Mouse (Mus musculus): ENCODE results near the gene Alox5ap. TPM values are rescaled to one million over a fixed set of nuclear protein-coding genes. Genes with fewer than 3 reads are reported as not detected.
A peak's percentile ranks its signal among the peaks of the same experiment; 100 is the strongest.

Gene Alox5ap
- polyA plus RNA-seq, 1 experiment from 2014 or later = 9.5 TPM

GRCm38 (mm10) chr5:149272535-149272934, 8.0 kb downstream of the Alox5ap start:
- H3K9ac ChIP-seq = no peak overlapping the region
- WGBS = 82% methylated on average over 4 of the region's 4 CpGs
- H3K4me1 ChIP-seq (replicated peaks; ENCODE audit: control insufficient read depth, insufficient read depth, low read length) = no peaks in the 10 kb centered on the region
- H3K36me3 ChIP-seq (replicated peaks; ENCODE audit: control insufficient read depth, insufficient read depth) = no peaks in the 10 kb centered on the region
- DNase-seq (ENCODE audit: low spot score) = no peak
- H3K4me2 ChIP-seq (replicated peaks) = no peak overlapping the region
- H3K4me3 ChIP-seq (replicated peaks; ENCODE audit: low read length) = no peak overlapping the region
- no peak overlapping the region for H3K27ac ChIP-seq
- no peak for ATAC-seq (ENCODE audit: low FRiP score)
- 0 out of 2 replicates have a peak, but pooled peaks cover 4% of the 10 kb centered on the region for H3K9me3 ChIP-seq (ENCODE audit: control insufficient read depth, low read length)
- no peaks in the 10 kb centered on the region for H3K27me3 ChIP-seq (ENCODE audit: control insufficient read depth, insufficient read depth, low read length)

GRCm38 (mm10) chr5:149274390-149275104, 10.0 kb downstream of the Alox5ap start:
- H3K27ac ChIP-seq = no peak overlapping the region
- 0 out of 2 replicates have a peak, but pooled peaks cover 4% of the 10 kb centered on the region for H3K9me3 ChIP-seq (ENCODE audit: control insufficient read depth, low read length)
- no peak for ATAC-seq (ENCODE audit: low FRiP score)
- no peaks in the 10 kb centered on the region for H3K27me3 ChIP-seq (ENCODE audit: control insufficient read depth, insufficient read depth, low read length)
- H3K36me3 ChIP-seq (replicated peaks; ENCODE audit: control insufficient read depth, insufficient read depth) = no peaks in the 10 kb centered on the region
- H3K9ac ChIP-seq = no peak overlapping the region
- peaks cover 6% of the 10 kb centered on the region; the same call in 1 of the 2 replicates for H3K4me1 ChIP-seq (replicated peaks; ENCODE audit: control insufficient read depth, insufficient read depth, low read length)
- no peak overlapping the region for H3K4me2 ChIP-seq (replicated peaks)
- H3K4me3 ChIP-seq (replicated peaks; ENCODE audit: low read length) = no peak overlapping the region
- 89% methylated on average over 15 of the region's 15 CpGs for WGBS
- DNase-seq (ENCODE audit: low spot score) = no peak

GRCm38 (mm10) chr5:149275105-149275494, 10.5 kb downstream of the Alox5ap start:
- no peak overlapping the region for H3K4me3 ChIP-seq (replicated peaks; ENCODE audit: low read length)
- no peak overlapping the region for H3K4me2 ChIP-seq (replicated peaks)
- no peak overlapping the region for H3K27ac ChIP-seq
- DNase-seq (ENCODE audit: low spot score) = no peak
- H3K36me3 ChIP-seq (replicated peaks; ENCODE audit: control insufficient read depth, insufficient read depth) = no peaks in the 10 kb centered on the region
- 79% methylated on average over 1 of the region's 1 CpGs for WGBS
- 0 out of 2 replicates have a peak, but pooled peaks cover 4% of the 10 kb centered on the region for H3K9me3 ChIP-seq (ENCODE audit: control insufficient read depth, low read length)
- H3K4me1 ChIP-seq (replicated peaks; ENCODE audit: control insufficient read depth, insufficient read depth, low read length) = peaks cover 6% of the 10 kb centered on the region; the same call in 1 of the 2 replicates
- H3K9ac ChIP-seq = no peak overlapping the region
- H3K27me3 ChIP-seq (ENCODE audit: control insufficient read depth, insufficient read depth, low read length) = no peaks in the 10 kb centered on the region
- no peak for ATAC-seq (ENCODE audit: low FRiP score)

GRCm38 (mm10) chr5:149277529-149277928, 13.0 kb downstream of the Alox5ap start:
- 0 out of 2 replicates have a peak, but pooled peaks cover 4% of the 10 kb centered on the region for H3K9me3 ChIP-seq (ENCODE audit: control insufficient read depth, low read length)
- 78% methylated on average over 5 of the region's 5 CpGs for WGBS

GRCm38 (mm10) chr5:149279273-149279844, 14.8 kb downstream of the Alox5ap start:
- Histone ChIP-seq H3K4me3 (replicated peaks; ENCODE audit: low read length) (peak overlapping the region; percentile 1; the same call in 1 of the 2 replicates), H3K9me3 (ENCODE audit: control insufficient read depth, low read length) (0 out of 2 replicates have a peak, but pooled peaks cover 4% of the 10 kb centered on the region), H3K4me2 (replicated peaks) (peak overlapping the region; percentile 38), H3K4me1 (replicated peaks; ENCODE audit: control insufficient read depth, insufficient read depth, low read length) (peaks cover 6% of the 10 kb centered on the region; the same call in 1 of the 2 replicates), H3K27me3 (ENCODE audit: control insufficient read depth, insufficient read depth, low read length) (no peaks in the 10 kb centered on the region), H3K9ac (peak overlapping the region; percentile 21; the same call in 1 of the 2 replicates), H3K36me3 (replicated peaks; ENCODE audit: control insufficient read depth, insufficient read depth) (no peaks in the 10 kb centered on the region), H3K27ac (peak overlapping the region; percentile 52; the same call in 1 of the 2 replicates)
- DNase-seq (ENCODE audit: low spot score) (peak; percentile 42), ATAC-seq (ENCODE audit: low FRiP score) (peak; percentile 43; the same call in 1 of the 2 replicates)
- WGBS = 30% methylated on average over 22 of the region's 22 CpGs

More at GRCm38 (mm10) chr5:149277529-149277928, 13.0 kb downstream of the Alox5ap start:
- no peaks in the 10 kb centered on the region for H3K36me3 ChIP-seq (replicated peaks; ENCODE audit: control insufficient read depth, insufficient read depth)
- no peaks in the 10 kb centered on the region for H3K27me3 ChIP-seq (ENCODE audit: control insufficient read depth, insufficient read depth, low read length)
- peaks cover 6% of the 10 kb centered on the region; the same call in 1 of the 2 replicates for H3K4me1 ChIP-seq (replicated peaks; ENCODE audit: control insufficient read depth, insufficient read depth, low read length)
- H3K4me2 ChIP-seq (replicated peaks) = no peak overlapping the region
- DNase-seq (ENCODE audit: low spot score) = no peak
- no peak overlapping the region for H3K4me3 ChIP-seq (replicated peaks; ENCODE audit: low read length)
- no peak overlapping the region for H3K9ac ChIP-seq
- ATAC-seq (ENCODE audit: low FRiP score) = no peak
- H3K27ac ChIP-seq = no peak overlapping the region

GRCm38 (mm10) chr5:149283009-149283408, 18.4 kb downstream of the Alox5ap start:
- no peak for DNase-seq (ENCODE audit: low spot score)
- no peak for ATAC-seq (ENCODE audit: low FRiP score)
- no peaks in the 10 kb centered on the region for H3K27me3 ChIP-seq (ENCODE audit: control insufficient read depth, insufficient read depth, low read length)
- WGBS = 84% methylated on average over 2 of the region's 2 CpGs
- H3K9ac ChIP-seq = no peak overlapping the region
- peaks cover 16% of the 10 kb centered on the region; the same call in 1 of the 2 replicates for H3K4me1 ChIP-seq (replicated peaks; ENCODE audit: control insufficient read depth, insufficient read depth, low read length)
- H3K4me2 ChIP-seq (replicated peaks) = no peak overlapping the region
- no peaks in the 10 kb centered on the region for H3K36me3 ChIP-seq (replicated peaks; ENCODE audit: control insufficient read depth, insufficient read depth)
- no peak overlapping the region for H3K27ac ChIP-seq
- no peaks in the 10 kb centered on the region for H3K9me3 ChIP-seq (ENCODE audit: control insufficient read depth, low read length)
- no peak overlapping the region for H3K4me3 ChIP-seq (replicated peaks; ENCODE audit: low read length)

GRCm38 (mm10) chr5:149283821-149284220, 19.3 kb downstream of the Alox5ap start:
- Histone ChIP-seq H3K36me3 (replicated peaks; ENCODE audit: control insufficient read depth, insufficient read depth) (no peaks in the 10 kb centered on the region), H3K4me2 (replicated peaks) (no peak overlapping the region), H3K4me1 (replicated peaks; ENCODE audit: control insufficient read depth, insufficient read depth, low read length) (peaks cover 19% of the 10 kb centered on the region; the same call in 1 of the 2 replicates), H3K9me3 (ENCODE audit: control insufficient read depth, low read length) (no peaks in the 10 kb centered on the region), H3K4me3 (replicated peaks; ENCODE audit: low read length) (no peak overlapping the region), H3K27me3 (ENCODE audit: control insufficient read depth, insufficient read depth, low read length) (no peaks in the 10 kb centered on the region), H3K9ac (no peak overlapping the region), H3K27ac (no peak overlapping the region)
- DNase-seq (ENCODE audit: low spot score) (no peak), ATAC-seq (ENCODE audit: low FRiP score) (no peak)

GRCm38 (mm10) chr5:149286021-149286420, 21.5 kb downstream of the Alox5ap start:
- no peaks in the 10 kb centered on the region for H3K36me3 ChIP-seq (replicated peaks; ENCODE audit: control insufficient read depth, insufficient read depth)
- H3K4me3 ChIP-seq (replicated peaks; ENCODE audit: low read length) = no peak overlapping the region
- DNase-seq (ENCODE audit: low spot score) (no peak), ATAC-seq (ENCODE audit: low FRiP score) (no peak)
- H3K9me3 ChIP-seq (ENCODE audit: control insufficient read depth, low read length) = no peaks in the 10 kb centered on the region
- H3K27me3 ChIP-seq (ENCODE audit: control insufficient read depth, insufficient read depth, low read length) = no peaks in the 10 kb centered on the region
- H3K4me2 ChIP-seq (replicated peaks) = no peak overlapping the region
- H3K9ac ChIP-seq = no peak overlapping the region
- no peak overlapping the region for H3K27ac ChIP-seq
- WGBS = 48% methylated on average over 7 of the region's 7 CpGs
- peaks cover 12% of the 10 kb centered on the region; the same call in 1 of the 2 replicates for H3K4me1 ChIP-seq (replicated peaks; ENCODE audit: control insufficient read depth, insufficient read depth, low read length)
